Mouse (Mus musculus) monocyte, adult 5-6 weeks (primary cell): ENCODE data around the gene 1700010B08Rik. TPM values are rescaled to one million over a fixed set of nuclear protein-coding genes. Genes with fewer than 3 reads are reported as not detected.

Source experiments
- ATAC-seq: fragments of 153-309, 156-312 bp; replicated peaks from 2 replicates; pipeline ENCODE4 v1.8.0; 2017; ENCODE audit warnings: mild to moderate bottlenecking; ENCODE audit not compliant: low TSS enrichment, insufficient number of reproducible peaks, severe bottlenecking, poor library complexity, low FRiP score
- total RNA-seq: library from RNA; stranded (forward); fragments of 200-1000, 200-491, 200-594 nt; gene quantifications from 3 replicates; pipeline ENCODE4 v1.2.3, GENCODE M21; 2017

Gene 1700010B08Rik
- total RNA-seq, 1 experiment from 2014 or later, result not detected

DNA sequence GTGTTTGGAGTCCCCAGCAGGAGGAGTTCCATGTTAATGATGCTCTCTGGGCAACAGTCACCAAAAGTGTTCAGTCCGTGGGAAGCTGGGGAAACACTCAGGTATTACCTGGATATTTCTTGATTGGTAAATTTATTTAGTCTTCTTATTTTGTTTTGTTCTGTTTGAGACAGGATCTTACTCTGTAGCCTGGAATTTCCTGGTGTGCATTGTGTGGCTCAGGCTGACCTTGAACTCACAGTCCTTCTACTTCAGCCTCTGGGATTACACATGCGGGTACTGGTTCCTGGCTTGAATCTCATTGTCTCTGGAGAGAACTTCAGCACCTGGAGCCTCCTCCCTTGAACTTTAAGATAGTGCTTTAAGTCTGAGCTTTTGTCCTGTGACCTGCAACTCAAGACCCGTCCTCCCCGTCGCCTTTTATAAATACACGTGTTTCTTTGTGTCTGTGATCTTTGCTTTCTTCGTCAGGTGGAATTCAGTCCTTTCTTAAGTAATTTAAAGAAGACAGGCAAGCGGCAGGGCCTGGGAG is 38.5 kb downstream of the 1700010B08Rik start:
- no peak for ATAC-seq

DNA sequence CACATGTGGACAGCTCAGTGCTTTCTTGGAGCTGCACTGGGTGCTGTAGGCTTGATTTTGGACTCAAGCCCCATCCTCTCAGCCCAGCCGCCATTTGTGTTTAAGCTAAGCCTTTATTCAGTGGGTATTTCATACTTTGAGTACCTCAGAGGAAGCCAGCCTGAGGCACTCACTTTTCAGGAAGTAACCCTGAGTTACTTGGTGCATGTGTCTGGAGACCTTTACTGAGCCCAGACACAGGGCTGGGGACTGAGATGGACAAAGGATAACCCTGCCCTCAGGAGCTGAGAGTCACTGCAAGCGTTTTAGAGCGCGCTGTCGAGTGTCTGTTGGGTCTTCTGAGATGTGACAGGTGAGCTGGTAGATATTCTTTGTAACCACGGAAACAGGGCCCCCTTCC is 41.4 kb downstream of the 1700010B08Rik start:
- ATAC-seq, result no peak

DNA sequence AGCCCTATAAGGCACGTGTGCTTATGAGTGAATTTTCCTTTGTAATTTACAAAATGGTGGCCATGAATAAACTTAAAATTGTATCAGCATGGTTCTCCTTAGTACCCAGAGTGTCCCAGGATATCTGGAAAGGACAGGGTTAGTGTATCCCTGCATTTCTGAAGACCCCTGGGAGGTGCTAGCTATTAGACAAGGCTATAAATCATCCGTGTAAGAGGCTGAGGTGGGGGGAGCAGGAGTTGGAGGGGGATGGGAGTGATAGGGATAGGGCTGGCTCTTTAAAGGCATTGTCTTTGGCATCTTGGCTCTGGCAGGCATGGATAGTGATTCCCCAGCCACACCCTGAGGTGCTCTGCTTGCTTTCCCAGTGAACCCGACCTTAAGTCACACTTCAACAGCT is 45.4 kb downstream of the 1700010B08Rik start:
- no peak for ATAC-seq

DNA sequence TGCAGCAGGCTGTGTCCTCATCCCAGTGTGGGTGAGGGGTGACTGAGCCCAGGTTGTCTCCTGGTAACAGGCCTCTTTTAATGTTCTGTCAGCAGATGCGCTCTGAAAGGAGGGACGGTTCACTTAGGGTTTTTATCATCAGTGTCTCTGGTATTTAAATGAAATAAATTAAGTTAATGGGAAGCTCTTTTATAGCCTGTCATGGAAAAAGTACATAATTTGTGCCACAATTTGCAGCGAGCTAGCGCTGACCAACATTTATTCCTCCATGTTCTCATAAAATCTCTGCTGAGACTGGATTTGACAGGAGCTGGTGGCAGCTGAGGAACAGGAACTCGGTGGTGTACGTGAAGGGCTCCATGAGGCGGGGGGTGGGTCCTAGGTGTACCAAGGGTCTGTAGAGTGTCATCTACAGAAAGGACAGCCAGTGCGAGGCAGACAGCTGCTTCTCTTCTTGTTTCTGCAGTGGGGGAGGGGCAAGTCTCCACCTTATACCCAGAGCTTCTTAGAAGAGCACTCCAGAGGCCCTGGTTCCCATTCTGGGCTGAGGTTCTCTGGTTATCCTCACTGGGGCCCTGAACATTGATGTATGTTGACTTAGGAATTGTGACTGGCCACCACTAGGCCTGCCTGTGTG is 48.9 kb downstream of the 1700010B08Rik start:
- ATAC-seq, result no peak

DNA sequence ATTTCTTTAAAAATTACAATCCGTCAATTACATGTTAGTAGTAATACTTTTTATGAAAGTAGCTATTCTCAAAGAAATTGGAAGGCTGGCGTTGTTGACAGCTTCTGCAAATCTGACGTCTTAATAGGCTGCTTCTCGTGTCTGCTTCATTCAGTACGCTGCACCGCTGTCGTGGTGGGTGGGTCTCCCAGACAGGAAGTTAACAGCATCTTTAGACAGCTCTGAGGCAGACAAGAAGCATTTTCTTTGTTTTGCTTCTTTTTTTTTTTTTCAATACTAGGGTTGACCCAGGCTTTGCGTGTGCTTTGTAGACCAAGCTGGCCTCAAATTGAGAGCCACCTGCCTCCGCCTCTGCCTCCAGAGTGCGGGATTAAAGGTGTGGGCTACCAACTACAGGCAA is 50.0 kb downstream of the 1700010B08Rik start:
- no peak for ATAC-seq

DNA sequence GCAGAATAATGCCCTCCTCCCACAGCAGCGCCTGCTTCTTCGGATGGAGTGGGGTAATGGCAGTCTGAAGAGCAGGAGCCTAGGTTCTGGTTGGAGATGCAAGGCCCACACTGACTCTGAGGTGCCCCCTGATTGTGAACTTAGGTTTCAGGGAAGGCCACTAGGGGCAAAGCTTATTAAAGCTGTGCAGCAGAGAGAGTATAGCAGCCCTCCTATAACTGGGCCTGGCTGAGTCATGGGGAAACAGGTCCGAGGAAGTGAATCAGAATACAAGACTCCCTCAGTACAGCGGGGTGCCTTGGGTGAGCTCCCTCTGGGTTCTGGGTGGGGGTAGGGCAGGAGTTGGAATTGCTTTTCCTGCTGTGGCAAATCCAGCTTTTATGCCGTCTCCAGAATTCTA is 51.4 kb downstream of the 1700010B08Rik start:
- ATAC-seq, result no peak

Other genes starting within 250 kb of the 1700010B08Rik start
- gene 1700021F07Rik, start 196.8 kb upstream of the 1700010B08Rik start, total RNA-seq, result not detected in 3 replicates
- not detected in 3 replicates for gene Ankrd60, start 141.1 kb upstream of the 1700010B08Rik start, total RNA-seq
- gene Rab22a, start 59.7 kb upstream of the 1700010B08Rik start, total RNA-seq, result 13.1 to 23.1 TPM (median 15.2 TPM) in 3 replicates
- gene Vapb, start 18.1 kb downstream of the 1700010B08Rik start, total RNA-seq, result 82.5 to 116 TPM (median 97.7 TPM) in 3 replicates